Mouse (Mus musculus) embryonic facial prominence, embryonic 15.5 days (tissue): ENCODE data around the gene Pdha2. TPM values are rescaled to one million over a fixed set of nuclear protein-coding genes. Genes with fewer than 3 reads are reported as not detected.

Experiments
- ATAC-seq: fragments of 200-750 bp; cut with Nextera tagmentation; 2 replicates; pipeline ENCODE4 v1.8.0; 2017; ENCODE audit warnings: low read depth, moderate TSS enrichment; ENCODE audit not compliant: insufficient number of reproducible peaks, low FRiP score, low TSS enrichment
- H3K27ac ChIP-seq: fragments of 300-500 bp; sonication (generic); replicated peaks from 2 replicates; pipeline ENCODE4 v1.5.1; 2015; ENCODE audit warnings: mild to moderate bottlenecking, inconsistent platforms
- H3K27me3 ChIP-seq: fragments of 300-500 bp; sonication (generic); 2 replicates; pipeline ENCODE4 v1.6.1; 2015; ENCODE audit warnings: inconsistent platforms
- H3K36me3 ChIP-seq: fragments of 300-500 bp; sonication (generic); 2 replicates; pipeline ENCODE4 v1.6.1; 2015; ENCODE audit warnings: mild to moderate bottlenecking, inconsistent platforms
- H3K4me1 ChIP-seq: fragments of 300-500 bp; sonication (generic); 2 replicates; pipeline ENCODE4 v1.6.1; 2015; ENCODE audit warnings: inconsistent platforms
- H3K4me2 ChIP-seq: fragments of 300-500 bp; sonication (generic); replicated peaks from 2 replicates; pipeline ENCODE4 v1.6.1; 2015; ENCODE audit warnings: mild to moderate bottlenecking, inconsistent platforms
- H3K4me3 ChIP-seq: fragments of 300-500 bp; sonication (generic); replicated peaks from 2 replicates; pipeline ENCODE4 v1.5.1; 2015; ENCODE audit warnings: mild to moderate bottlenecking, inconsistent platforms
- H3K9ac ChIP-seq: fragments of 300-500 bp; sonication (generic); 2 replicates; pipeline ENCODE4 v1.6.1; 2015; ENCODE audit warnings: inconsistent platforms
- H3K9me3 ChIP-seq: fragments of 300-500 bp; sonication (generic); replicated peaks from 2 replicates; pipeline ENCODE4 v1.6.1; 2016; ENCODE audit warnings: inconsistent platforms
- WGBS: fragments of 180-500 bp; shearing (Covaris S2); methylation state at CpG from one replicate; pipeline ENCODE4 v1.1.7; 2015; 5-methylcytosine and 5-hydroxymethylcytosine counted together
- polyA plus RNA-seq: library from polyadenylated mRNA; unstranded; fragments of >200 nt; fragmentation: Nextera tagmentation; extraction: Ambion mirVana; gene quantifications from 2 replicates; pipeline ENCODE4 v1.2.1, GENCODE M21; 2015

The Pdha2 gene
- polyA plus RNA-seq, 1 experiment from 2014 or later: not detected

- Histone ChIP-seq H3K36me3 (no peaks in the 10 kb centered on the region), H3K27me3 (no peaks in the 10 kb centered on the region), H3K4me2 (no peak overlapping the region), H3K9me3 (no peaks in the 10 kb centered on the region), H3K4me3 (no peak overlapping the region), H3K4me1 (no peaks in the 10 kb centered on the region), H3K27ac (no peak overlapping the region), H3K9ac (no peak overlapping the region)
- ATAC-seq: no peak
- 96% methylated on average over 17 of the region's 17 CpGs for WGBS
Measured at GRCm38 (mm10) chr3:141211644-141212043, 511 bp downstream of the Pdha2 start.

GRCm38 (mm10) chr3:141201766-141202165, 10.4 kb downstream of the Pdha2 start:
- H3K4me1 ChIP-seq: no peaks in the 10 kb centered on the region
- 87% methylated on average over 2 of the region's 2 CpGs for WGBS
- H3K4me3 ChIP-seq: no peak overlapping the region
- no peaks in the 10 kb centered on the region for H3K36me3 ChIP-seq
- no peak overlapping the region for H3K27ac ChIP-seq
- H3K9me3 ChIP-seq: no peaks in the 10 kb centered on the region
- H3K4me2 ChIP-seq: no peak overlapping the region
- no peak for ATAC-seq
- H3K9ac ChIP-seq: no peak overlapping the region
- H3K27me3 ChIP-seq: no peaks in the 10 kb centered on the region

- 69% methylated on average over 4 of the region's 4 CpGs for WGBS
- H3K27ac ChIP-seq: no peak overlapping the region
- H3K4me1 ChIP-seq: no peaks in the 10 kb centered on the region
- H3K4me2 ChIP-seq: no peak overlapping the region
- no peaks in the 10 kb centered on the region for H3K27me3 ChIP-seq
- H3K4me3 ChIP-seq: no peak overlapping the region
- no peak for ATAC-seq
- no peaks in the 10 kb centered on the region for H3K36me3 ChIP-seq
- H3K9ac ChIP-seq: no peak overlapping the region
- no peaks in the 10 kb centered on the region for H3K9me3 ChIP-seq
Measured at GRCm38 (mm10) chr3:141197308-141197861, 14.8 kb downstream of the Pdha2 start.

GRCm38 (mm10) chr3:141191653-141192052, 20.5 kb downstream of the Pdha2 start:
- no peak overlapping the region for H3K4me3 ChIP-seq
- H3K36me3 ChIP-seq: no peaks in the 10 kb centered on the region
- WGBS: 77% methylated on average over 3 of the region's 3 CpGs
- H3K4me2 ChIP-seq: no peak overlapping the region
- H3K9ac ChIP-seq: no peak overlapping the region
- no peak for ATAC-seq
- H3K9me3 ChIP-seq: no peaks in the 10 kb centered on the region
- no peak overlapping the region for H3K27ac ChIP-seq
- no peaks in the 10 kb centered on the region for H3K27me3 ChIP-seq
- H3K4me1 ChIP-seq: no peaks in the 10 kb centered on the region

- no peaks in the 10 kb centered on the region for H3K27me3 ChIP-seq
- no peak overlapping the region for H3K4me2 ChIP-seq
- H3K9ac ChIP-seq: no peak overlapping the region
- H3K36me3 ChIP-seq: no peaks in the 10 kb centered on the region
- H3K4me1 ChIP-seq: no peaks in the 10 kb centered on the region
- H3K27ac ChIP-seq: no peak overlapping the region
- WGBS: 78% methylated on average over 4 of the region's 4 CpGs
- no peak overlapping the region for H3K4me3 ChIP-seq
- ATAC-seq: no peak
- no peaks in the 10 kb centered on the region for H3K9me3 ChIP-seq
Measured at GRCm38 (mm10) chr3:141190429-141190828, 21.7 kb downstream of the Pdha2 start.

GRCm38 (mm10) chr3:141160986-141161385, 51.2 kb downstream of the Pdha2 start:
- Histone ChIP-seq H3K27me3 (no peaks in the 10 kb centered on the region), H3K9ac (no peak overlapping the region)
- no peak for ATAC-seq

More at GRCm38 (mm10) chr3:141160986-141161385, 51.2 kb downstream of the Pdha2 start:
- Histone ChIP-seq H3K4me1 (no peaks in the 10 kb centered on the region), H3K27ac (no peak overlapping the region), H3K36me3 (no peaks in the 10 kb centered on the region), H3K9me3 (no peaks in the 10 kb centered on the region), H3K4me2 (no peak overlapping the region), H3K4me3 (no peak overlapping the region)
